Mouse (Mus musculus) retina, postnatal 1 day (tissue): ENCODE results near the gene Rai1.

Experiments used
- DNase-seq: peaks from one replicate; pipeline ENCODE4 v3.0.0-alpha.2; 2012

Rai1 gene

GRCm38 (mm10) chr11:60099555-60100186, 5.1 kb upstream of the Rai1 start:
- no peak for DNase-seq

- no peak for DNase-seq
Observed at GRCm38 (mm10) chr11:60100827-60101555, 3.8 kb upstream of the Rai1 start.

- no peak for DNase-seq
Observed at GRCm38 (mm10) chr11:60101986-60102385, 2.8 kb upstream of the Rai1 start.

- no peak for DNase-seq
Observed at GRCm38 (mm10) chr11:60102664-60103063, 2.1 kb upstream of the Rai1 start.

- DNase-seq: no peak
Observed at GRCm38 (mm10) chr11:60103567-60103966, 1.2 kb upstream of the Rai1 start.

- DNase-seq: peak; percentile 74
Observed at GRCm38 (mm10) chr11:60105593-60106542, 1.1 kb downstream of the Rai1 start.

GRCm38 (mm10) chr11:60106543-60107110, 1.8 kb downstream of the Rai1 start:
- peak; percentile 53 for DNase-seq

GRCm38 (mm10) chr11:60107449-60107848, 2.6 kb downstream of the Rai1 start:
- no peak for DNase-seq

GRCm38 (mm10) chr11:60108631-60109172, 3.9 kb downstream of the Rai1 start:
- DNase-seq: peak; percentile 41

GRCm38 (mm10) chr11:60110386-60110785, 5.6 kb downstream of the Rai1 start:
- no peak for DNase-seq

- no peak for DNase-seq
Observed at GRCm38 (mm10) chr11:60111576-60111975, 6.8 kb downstream of the Rai1 start.

- peak; percentile 22 for DNase-seq
Observed at GRCm38 (mm10) chr11:60113624-60114023, 8.8 kb downstream of the Rai1 start.

- peak; percentile 89 for DNase-seq
Observed at GRCm38 (mm10) chr11:60114296-60115023, 9.6 kb downstream of the Rai1 start.

GRCm38 (mm10) chr11:60115024-60115538, 10.3 kb downstream of the Rai1 start:
- peak; percentile 96 for DNase-seq

- no peak for DNase-seq
Observed at GRCm38 (mm10) chr11:60115638-60116276, 10.9 kb downstream of the Rai1 start.

GRCm38 (mm10) chr11:60120586-60121262, 15.9 kb downstream of the Rai1 start:
- no peak for DNase-seq

GRCm38 (mm10) chr11:60122611-60123010, 17.8 kb downstream of the Rai1 start:
- DNase-seq: no peak

- DNase-seq: peak; percentile 44
Observed at GRCm38 (mm10) chr11:60127048-60127447, 22.2 kb downstream of the Rai1 start.

- no peak for DNase-seq
Observed at GRCm38 (mm10) chr11:60127863-60128512, 23.2 kb downstream of the Rai1 start.

GRCm38 (mm10) chr11:60130516-60130915, 25.7 kb downstream of the Rai1 start:
- no peak for DNase-seq
